Mouse (Mus musculus): ENCODE data around the gene Prkcb.

Gene Prkcb

DNA sequence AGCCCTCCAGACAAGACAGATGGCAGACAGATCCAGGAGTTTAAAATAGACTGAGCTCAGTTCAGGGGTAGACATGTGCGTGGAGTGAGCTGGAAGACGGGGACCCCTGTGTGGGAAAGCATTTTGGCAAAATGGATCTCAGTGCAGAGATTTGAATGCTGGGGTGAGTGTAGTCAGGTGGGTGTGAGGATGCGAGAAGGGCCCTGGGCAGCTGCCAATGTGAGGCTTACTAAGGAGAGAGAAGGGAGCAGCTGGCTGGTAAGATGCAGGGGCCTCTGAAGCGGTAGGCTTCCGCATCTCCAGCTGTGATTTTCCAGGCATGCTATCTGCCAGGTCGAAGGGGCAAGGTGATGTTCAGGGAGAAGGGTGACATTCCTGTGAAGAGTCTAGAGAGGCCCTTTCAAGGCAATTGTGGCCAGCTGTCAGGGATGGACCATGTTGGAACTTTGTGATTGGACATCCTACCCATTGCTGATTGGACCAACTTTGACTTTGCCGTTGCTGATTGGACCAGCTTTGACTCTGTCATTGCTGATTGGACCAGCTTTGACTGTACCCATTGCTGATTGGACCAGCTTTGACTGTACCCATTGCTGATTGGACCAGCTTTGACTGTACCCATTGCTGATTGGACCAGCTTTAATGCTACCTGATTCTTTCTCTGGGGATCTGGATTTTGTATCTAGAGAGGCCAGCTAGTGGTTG, 78.9 kb downstream of the Prkcb start:
- DNase-seq (ENCODE audit: low read depth, low spot score): no peak

DNA sequence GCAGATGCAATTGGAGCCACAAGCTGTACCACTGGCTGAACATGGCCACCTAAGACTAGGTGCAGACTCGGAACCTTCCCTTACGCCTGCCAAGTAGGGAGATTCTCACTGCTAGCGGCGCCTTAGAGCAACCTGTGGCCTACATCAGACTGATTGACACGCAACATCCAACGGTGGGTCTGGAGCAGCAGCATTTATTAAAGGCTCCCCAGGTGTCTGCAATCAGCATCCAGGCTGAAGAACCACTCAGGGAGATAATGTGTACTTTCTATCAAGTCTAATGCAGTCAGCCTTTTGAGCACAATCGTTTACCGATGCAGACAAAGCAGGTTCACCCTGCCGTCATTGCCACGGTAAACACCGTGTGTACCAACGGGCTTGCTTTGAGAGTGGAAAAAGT, 81.9 kb downstream of the Prkcb start:
- DNase-seq (ENCODE audit: low read depth, low spot score): no peak

GRCm38 (mm10) chr7:122371947-122372346, 83.4 kb downstream of the Prkcb start:
- no peak for DNase-seq (ENCODE audit: low read depth, low spot score)

GRCm38 (mm10) chr7:122372349-122372748, 83.8 kb downstream of the Prkcb start:
- no peak for DNase-seq (ENCODE audit: low read depth, low spot score)

DNA sequence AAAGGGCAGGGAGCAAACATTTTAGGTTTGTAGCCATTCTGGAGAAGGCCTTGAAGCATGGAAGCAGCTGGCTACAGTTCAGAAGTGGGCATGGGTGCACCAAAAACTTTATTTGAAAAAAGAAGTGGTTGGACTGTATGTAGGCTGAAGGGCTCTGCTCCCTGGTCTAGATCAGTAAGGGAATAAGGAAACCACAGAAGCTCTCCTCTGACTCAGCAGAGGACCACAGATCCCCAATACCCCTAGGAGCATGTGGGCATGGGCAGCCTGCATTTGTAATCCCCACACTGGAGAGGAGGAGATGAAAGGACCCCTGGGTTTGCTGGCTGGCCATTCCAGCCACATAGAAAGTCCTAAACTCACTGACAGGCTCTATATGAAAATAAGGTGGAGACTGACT, 88.3 kb downstream of the Prkcb start:
- no peak for DNase-seq (ENCODE audit: low read depth, low spot score)

DNA sequence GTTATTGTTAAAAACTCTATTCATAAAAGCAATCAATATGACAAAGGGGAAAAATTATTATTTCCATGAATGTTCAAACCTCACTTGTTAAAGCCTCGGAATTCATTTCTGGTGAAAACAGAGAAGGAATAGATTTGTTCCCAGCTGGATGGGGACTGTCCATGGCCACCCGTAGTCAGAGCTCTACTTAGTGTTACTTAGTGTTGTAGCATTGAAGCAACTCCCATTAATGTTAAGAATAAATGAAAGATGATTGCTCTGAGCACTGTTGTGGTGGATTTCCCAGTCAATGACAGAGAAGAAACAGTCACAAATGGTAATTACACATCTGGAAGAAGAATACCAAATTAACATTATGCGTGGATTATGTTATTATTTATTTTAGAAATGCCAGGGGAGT, 89.4 kb downstream of the Prkcb start:
- no peak for DNase-seq (ENCODE audit: low read depth, low spot score)

DNA sequence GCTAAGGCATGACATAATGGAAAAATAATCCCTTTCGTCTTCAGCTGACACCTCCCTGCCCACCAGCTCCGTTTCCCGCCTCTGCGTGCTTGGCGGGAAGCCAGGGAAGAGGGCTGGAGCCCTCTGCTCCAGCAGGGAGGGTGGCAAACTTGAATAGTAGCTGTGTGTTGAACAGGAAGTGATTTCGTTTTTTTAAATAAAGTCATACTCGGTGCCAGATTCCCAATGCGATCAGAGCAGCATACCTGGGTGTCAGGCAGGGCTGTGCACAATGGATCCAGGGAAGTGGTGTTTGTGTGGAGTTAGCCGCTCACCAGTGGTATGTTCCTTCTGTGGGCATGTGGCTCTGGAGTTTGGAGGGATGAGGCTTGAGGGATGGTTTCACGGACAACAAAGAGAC, 89.9 kb downstream of the Prkcb start:
- no peak for DNase-seq (ENCODE audit: low read depth, low spot score)

GRCm38 (mm10) chr7:122379292-122379691, 90.7 kb downstream of the Prkcb start:
- no peak for DNase-seq (ENCODE audit: low read depth, low spot score)

GRCm38 (mm10) chr7:122380336-122381130, 92.0 kb downstream of the Prkcb start:
- no peak for DNase-seq (ENCODE audit: low read depth, low spot score)

GRCm38 (mm10) chr7:122381560-122381959, 93.0 kb downstream of the Prkcb start:
- DNase-seq (ENCODE audit: low read depth, low spot score): no peak

DNA sequence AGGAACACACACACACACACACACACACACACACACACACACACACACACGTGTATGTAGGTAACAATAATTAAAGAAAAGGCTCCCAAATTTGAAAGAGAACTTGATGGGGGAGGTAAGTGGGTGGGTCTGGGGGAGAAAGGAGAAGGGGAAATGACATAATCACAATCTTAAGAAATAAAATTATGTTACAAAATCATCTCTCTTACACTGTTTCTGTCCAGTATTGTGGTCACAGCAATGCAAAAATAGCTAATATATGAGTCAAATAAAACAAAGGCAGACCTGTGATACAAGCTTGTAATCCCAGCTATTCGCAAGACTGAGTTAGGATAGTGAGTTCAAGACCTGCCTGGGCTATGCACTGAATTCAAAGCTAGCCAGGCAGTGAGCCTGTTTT, 94.7 kb downstream of the Prkcb start:
- DNase-seq (ENCODE audit: low read depth, low spot score): no peak

DNA sequence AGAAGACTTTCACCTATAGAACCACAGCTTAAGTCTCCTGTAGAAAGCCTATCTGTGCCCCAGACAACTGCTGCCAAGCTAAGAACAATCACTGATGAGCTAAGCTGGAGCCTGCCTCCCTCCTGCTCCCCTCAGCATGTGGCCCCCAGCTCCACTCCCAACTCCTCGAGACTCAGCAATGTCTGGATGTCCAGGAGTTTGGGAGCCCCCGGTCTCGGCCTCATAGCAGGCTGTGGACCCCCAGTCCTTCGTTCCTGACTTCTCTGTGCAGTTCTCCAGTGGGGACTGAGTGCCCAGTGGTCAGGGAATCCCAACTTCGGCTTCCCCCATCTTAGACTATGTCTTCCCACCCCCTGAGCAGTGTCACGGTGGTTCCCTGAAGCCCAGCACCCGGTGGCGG, 96.3 kb downstream of the Prkcb start:
- DNase-seq (ENCODE audit: low read depth, low spot score): no peak

- no peak for DNase-seq (ENCODE audit: low read depth, low spot score)
Observed at GRCm38 (mm10) chr7:122386567-122386966, 98.0 kb downstream of the Prkcb start.

DNA sequence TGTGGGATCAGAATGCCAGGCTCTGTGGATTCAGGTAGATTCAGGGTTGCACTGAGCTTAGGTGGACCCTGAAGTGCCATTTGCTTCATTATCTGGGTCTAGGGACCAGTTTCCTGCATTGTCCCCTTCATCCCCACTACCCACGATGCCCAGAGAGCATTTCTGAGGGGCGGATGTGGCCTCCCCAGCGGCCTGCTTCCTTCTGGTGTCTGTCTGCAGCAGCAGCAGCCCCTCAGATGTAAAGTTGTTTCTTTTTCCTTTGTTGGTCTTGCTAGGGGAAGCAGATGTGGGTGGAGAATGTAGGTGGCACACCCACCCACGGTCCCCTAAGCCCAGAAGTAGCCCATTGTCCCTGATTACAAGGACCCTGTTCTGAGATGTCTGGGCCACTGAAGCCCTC, 99.3 kb downstream of the Prkcb start:
- no peak for DNase-seq (ENCODE audit: low read depth, low spot score)

- no peak for DNase-seq (ENCODE audit: low read depth, low spot score)
Observed at GRCm38 (mm10) chr7:122388858-122389257, 100.3 kb downstream of the Prkcb start.

- DNase-seq (ENCODE audit: low read depth, low spot score): no peak
Observed at GRCm38 (mm10) chr7:122389633-122390032, 101.1 kb downstream of the Prkcb start.

DNA sequence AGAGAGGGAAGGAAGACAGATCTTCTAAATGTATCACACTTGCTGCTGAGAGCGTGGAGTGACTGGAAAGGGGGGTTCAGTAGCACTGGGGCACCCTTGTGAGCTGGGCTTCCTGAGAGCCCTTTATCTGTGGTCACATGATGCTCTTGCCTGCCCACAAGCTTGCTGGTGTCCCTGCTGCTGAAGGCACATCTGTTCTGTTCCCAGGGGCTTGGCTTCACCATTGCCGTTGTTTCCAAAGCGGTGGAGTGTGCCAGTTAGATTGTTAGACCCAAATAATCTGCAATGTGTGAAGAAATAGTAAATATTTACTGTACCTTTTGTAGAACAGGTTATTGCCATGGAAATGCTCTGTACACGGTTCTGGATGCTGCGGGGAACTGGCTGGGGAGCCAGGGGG, 101.6 kb downstream of the Prkcb start:
- DNase-seq (ENCODE audit: low read depth, low spot score): no peak

- DNase-seq (ENCODE audit: low read depth, low spot score): no peak
Observed at GRCm38 (mm10) chr7:122390683-122391082, 102.1 kb downstream of the Prkcb start.

DNA sequence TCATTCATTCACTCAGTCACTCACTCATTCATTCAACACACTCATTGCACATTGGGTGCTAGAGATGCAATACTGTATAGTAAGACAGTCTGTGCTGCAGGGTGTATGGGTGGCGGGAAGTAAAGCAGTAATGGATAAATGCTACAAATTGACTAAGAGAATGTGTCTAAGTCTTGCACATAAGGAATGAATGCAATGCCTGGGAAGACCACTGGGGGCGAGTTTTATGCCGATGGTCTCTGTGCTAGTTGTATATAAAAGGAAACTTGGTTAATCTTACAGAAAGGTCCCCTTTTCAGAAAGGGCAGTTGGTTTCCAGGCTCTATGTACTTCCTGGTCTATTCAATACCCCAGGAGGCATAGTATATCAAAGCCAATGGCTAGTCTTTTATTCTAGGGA, 102.8 kb downstream of the Prkcb start:
- no peak for DNase-seq (ENCODE audit: low read depth, low spot score)

DNA sequence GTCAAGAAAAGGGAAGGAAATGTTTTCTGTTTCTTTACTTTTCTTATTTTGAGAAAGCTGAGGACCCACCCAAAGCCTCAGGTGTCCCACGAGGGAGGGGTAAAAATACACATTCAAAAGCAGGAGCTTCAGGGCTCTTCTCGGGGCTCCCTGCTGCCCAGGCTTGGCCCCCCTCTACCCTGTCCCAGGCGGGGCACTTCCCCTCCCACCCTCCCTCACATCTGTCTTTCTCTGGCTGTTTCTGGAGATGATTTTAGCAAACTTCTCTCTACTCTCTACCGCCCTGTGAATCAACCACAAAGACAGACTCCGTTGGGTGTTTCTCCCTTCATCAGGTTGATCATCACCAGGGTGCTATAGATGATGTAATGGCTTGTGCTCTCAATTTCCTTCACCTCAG, 105.4 kb downstream of the Prkcb start:
- DNase-seq (ENCODE audit: low read depth, low spot score): no peak

- no peak for DNase-seq (ENCODE audit: low read depth, low spot score)
Observed at GRCm38 (mm10) chr7:122395159-122395975, 106.8 kb downstream of the Prkcb start.

DNA sequence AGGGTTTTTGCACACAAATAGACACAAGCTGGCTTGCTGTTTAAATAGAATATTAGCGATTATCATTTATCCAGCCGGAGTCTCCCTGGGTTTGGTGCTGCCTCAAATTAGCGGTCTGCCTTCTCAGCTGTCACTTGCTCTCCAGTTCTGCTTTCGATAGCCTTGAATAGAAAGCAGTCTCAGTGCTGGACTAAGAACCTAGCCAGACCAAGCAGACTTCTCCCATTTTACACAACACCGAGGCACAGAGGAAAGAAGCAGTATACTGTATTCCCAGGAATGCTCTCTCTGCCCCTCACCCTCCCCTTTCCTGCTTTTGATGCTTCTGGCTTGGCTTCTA, 107.4 kb downstream of the Prkcb start:
- no peak for DNase-seq (ENCODE audit: low read depth, low spot score)

DNA sequence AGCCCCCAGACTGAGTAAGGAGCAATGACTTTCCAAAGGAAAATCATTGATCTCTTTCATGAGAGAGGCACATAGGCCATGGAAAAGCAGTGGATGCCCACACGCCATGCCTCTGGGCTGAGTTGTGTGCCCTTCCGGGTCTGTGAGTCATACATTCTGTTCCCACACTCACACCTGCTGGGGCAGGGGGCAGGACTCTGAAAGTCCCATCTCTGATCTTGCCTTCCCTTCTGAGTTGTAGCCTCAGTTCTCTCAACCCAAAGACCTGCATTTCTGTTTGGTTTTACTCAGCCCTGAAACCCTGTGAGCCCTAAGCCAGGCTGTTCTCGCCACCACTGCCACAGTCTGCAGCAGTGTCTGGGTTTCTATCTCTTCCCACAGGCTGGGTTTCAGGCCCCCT, 109.1 kb downstream of the Prkcb start:
- no peak for DNase-seq (ENCODE audit: low read depth, low spot score)

Data from embryo, embryonic 11.5 days (tissue).